Mouse (Mus musculus): ENCODE results near the gene Sorbs2. TPM values are rescaled to one million over a fixed set of nuclear protein-coding genes. Genes with fewer than 3 reads are reported as not detected.

Sorbs2 gene
- polyA plus RNA-seq, 1 experiment from 2014 or later: 54.8 TPM

DNA sequence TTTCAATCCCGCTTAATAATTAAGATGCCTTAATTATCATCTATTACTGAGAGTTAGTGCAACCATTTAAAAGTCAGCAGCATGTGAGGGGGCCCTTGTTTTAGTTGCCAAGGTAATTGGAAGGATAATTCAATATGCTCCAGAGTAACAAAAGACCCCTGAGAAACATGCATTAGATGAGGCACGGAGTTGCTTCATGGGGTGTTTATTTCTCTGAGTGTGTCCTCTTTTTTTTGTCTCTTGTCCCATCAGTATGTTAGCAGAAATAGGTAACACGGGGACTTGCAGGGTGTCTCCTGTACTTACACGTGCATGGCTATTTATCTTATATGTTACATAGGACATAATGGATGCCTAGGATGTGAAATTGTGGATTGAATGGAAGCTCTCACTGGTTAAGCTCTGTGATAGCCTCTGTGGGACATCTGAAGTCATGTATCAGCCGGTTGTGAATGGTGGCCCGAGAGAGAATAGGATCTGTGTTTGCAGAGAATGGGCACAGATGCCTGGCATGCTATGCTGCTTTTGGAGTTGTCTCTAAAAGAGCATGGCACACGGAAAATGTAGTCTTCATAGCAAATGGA lies 1.0 kb downstream of the Sorbs2 start:
- no peak overlapping the region for H3K4me2 ChIP-seq (replicated peaks; ENCODE audit: low read depth, low read length)
- WGBS: 80% methylated on average over 7 of the region's 7 CpGs

GRCm38 (mm10) chr8:45512369-45512768 lies 4.8 kb downstream of the Sorbs2 start:
- H3K4me3 ChIP-seq (ENCODE audit: low read length): no peak overlapping the region
- H3K9ac ChIP-seq (ENCODE audit: low read depth, low read length): no peak overlapping the region
- no peaks in the 10 kb centered on the region for H3K27me3 ChIP-seq (ENCODE audit: control insufficient read depth, insufficient read depth, low read length)
- H3K36me3 ChIP-seq (ENCODE audit: control insufficient read depth, insufficient read depth, low read length): no peaks in the 10 kb centered on the region
- no peak overlapping the region for H3K4me2 ChIP-seq (replicated peaks; ENCODE audit: low read depth, low read length)
- peaks cover 4% of the 10 kb centered on the region; the same call in 1 of the 2 replicates for H3K4me1 ChIP-seq (ENCODE audit: control insufficient read depth, insufficient read depth, low read length)
- ATAC-seq (ENCODE audit: low FRiP score, low TSS enrichment): no peak
- H3K9me3 ChIP-seq (ENCODE audit: control insufficient read depth, low read length): 0 out of 2 replicates have a peak, but pooled peaks cover 2% of the 10 kb centered on the region
- no peak overlapping the region for H3K27ac ChIP-seq (ENCODE audit: low read depth, low read length)

More for the DNA sequence above, 1.0 kb downstream of the Sorbs2 start:
- H3K4me3 ChIP-seq (ENCODE audit: low read length): no peak overlapping the region
- no peaks in the 10 kb centered on the region for H3K27me3 ChIP-seq (ENCODE audit: control insufficient read depth, insufficient read depth, low read length)
- no peaks in the 10 kb centered on the region for H3K9me3 ChIP-seq (ENCODE audit: control insufficient read depth, low read length)
- no peak overlapping the region for H3K9ac ChIP-seq (ENCODE audit: low read depth, low read length)
- H3K27ac ChIP-seq (ENCODE audit: low read depth, low read length): no peak overlapping the region
- ATAC-seq (ENCODE audit: low FRiP score, low TSS enrichment): no peak
- H3K4me1 ChIP-seq (ENCODE audit: control insufficient read depth, insufficient read depth, low read length): peaks cover 5% of the 10 kb centered on the region; the same call in 1 of the 2 replicates
- H3K36me3 ChIP-seq (ENCODE audit: control insufficient read depth, insufficient read depth, low read length): no peaks in the 10 kb centered on the region

DNA sequence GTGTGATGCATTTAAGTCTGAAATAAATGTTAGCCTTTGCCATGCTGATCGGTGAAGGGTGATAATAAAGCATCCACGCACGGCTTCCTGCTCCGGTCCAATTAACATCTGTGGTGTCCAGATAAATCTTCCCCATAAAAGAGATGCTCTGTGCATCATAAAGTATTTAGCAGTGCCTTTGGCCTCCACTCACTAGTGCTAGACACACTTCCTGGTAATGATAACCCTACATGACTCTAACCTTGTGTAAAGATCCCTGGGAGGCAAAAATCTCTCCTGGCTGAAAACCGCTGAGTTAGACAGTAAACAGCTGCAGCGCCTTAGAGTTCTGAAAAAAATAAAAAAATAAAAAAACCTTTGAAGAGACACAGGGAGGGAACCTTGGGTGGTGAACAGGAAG lies 14.0 kb downstream of the Sorbs2 start:
- no peak overlapping the region for H3K9ac ChIP-seq (ENCODE audit: low read depth, low read length)
- H3K27me3 ChIP-seq (ENCODE audit: control insufficient read depth, insufficient read depth, low read length): no peaks in the 10 kb centered on the region
- H3K4me2 ChIP-seq (replicated peaks; ENCODE audit: low read depth, low read length): peak overlapping the region; percentile 2; the same call in 1 of the 2 replicates
- peak overlapping the region; percentile 38; the same call in 1 of the 2 replicates for H3K27ac ChIP-seq (ENCODE audit: low read depth, low read length)
- no peaks in the 10 kb centered on the region for H3K9me3 ChIP-seq (ENCODE audit: control insufficient read depth, low read length)
- peak; percentile 91 for ATAC-seq (ENCODE audit: low FRiP score, low TSS enrichment)
- peaks cover 5% of the 10 kb centered on the region; the same call in 1 of the 2 replicates for H3K4me1 ChIP-seq (ENCODE audit: control insufficient read depth, insufficient read depth, low read length)
- WGBS: 9% methylated on average over 6 of the region's 6 CpGs
- no peak overlapping the region for H3K4me3 ChIP-seq (ENCODE audit: low read length)
- H3K36me3 ChIP-seq (ENCODE audit: control insufficient read depth, insufficient read depth, low read length): no peaks in the 10 kb centered on the region

DNA sequence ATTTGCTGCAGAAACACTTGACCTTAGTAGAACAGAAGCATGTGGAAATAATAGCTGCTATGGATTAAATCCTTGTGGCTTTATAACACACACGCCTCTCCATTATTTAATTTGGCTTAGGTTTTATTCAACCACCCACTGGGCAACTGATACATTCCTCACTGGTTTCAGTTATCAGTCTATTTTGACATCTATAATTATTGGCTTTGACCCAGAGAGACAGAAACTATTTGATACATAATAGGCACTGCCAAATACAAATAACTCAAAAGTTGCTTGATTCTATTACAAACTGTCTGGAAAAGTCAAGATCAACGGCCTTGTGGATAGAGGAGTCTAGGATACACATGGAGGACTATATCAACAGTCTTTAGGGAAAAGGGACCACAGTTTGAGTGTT lies 20.1 kb downstream of the Sorbs2 start:
- ATAC-seq (ENCODE audit: low FRiP score, low TSS enrichment): no peak
- no peak overlapping the region for H3K4me2 ChIP-seq (replicated peaks; ENCODE audit: low read depth, low read length)
- no peak overlapping the region for H3K4me3 ChIP-seq (ENCODE audit: low read length)
- H3K9ac ChIP-seq (ENCODE audit: low read depth, low read length): no peak overlapping the region
- no peak overlapping the region for H3K27ac ChIP-seq (ENCODE audit: low read depth, low read length)
- H3K9me3 ChIP-seq (ENCODE audit: control insufficient read depth, low read length): no peaks in the 10 kb centered on the region
- H3K36me3 ChIP-seq (ENCODE audit: control insufficient read depth, insufficient read depth, low read length): no peaks in the 10 kb centered on the region
- H3K4me1 ChIP-seq (ENCODE audit: control insufficient read depth, insufficient read depth, low read length): no peaks in the 10 kb centered on the region
- no peaks in the 10 kb centered on the region for H3K27me3 ChIP-seq (ENCODE audit: control insufficient read depth, insufficient read depth, low read length)
- 80% methylated on average over 2 of the region's 2 CpGs for WGBS

DNA sequence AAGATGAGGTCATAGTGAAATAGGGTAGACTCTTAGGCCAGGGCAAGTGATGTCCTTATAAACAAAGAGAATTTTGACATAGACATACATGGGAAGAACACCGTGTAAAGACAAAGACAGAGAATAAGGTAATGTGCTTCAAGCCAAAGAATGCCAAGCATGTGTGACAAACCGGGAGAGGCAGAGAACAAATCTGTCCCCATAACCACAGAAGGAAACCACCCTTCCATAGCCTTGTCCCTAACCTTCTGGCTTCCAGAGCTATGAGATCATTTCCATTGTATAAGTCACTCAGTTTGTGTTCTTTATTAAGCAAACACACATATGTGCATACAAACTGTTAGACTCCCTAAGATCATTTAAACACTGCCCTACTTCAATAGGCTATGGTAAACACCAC lies 21.3 kb downstream of the Sorbs2 start:
- Histone ChIP-seq H3K36me3 (ENCODE audit: control insufficient read depth, insufficient read depth, low read length) (no peaks in the 10 kb centered on the region), H3K4me2 (replicated peaks; ENCODE audit: low read depth, low read length) (no peak overlapping the region), H3K4me1 (ENCODE audit: control insufficient read depth, insufficient read depth, low read length) (no peaks in the 10 kb centered on the region), H3K9me3 (ENCODE audit: control insufficient read depth, low read length) (no peaks in the 10 kb centered on the region), H3K4me3 (ENCODE audit: low read length) (no peak overlapping the region), H3K27me3 (ENCODE audit: control insufficient read depth, insufficient read depth, low read length) (no peaks in the 10 kb centered on the region), H3K27ac (ENCODE audit: low read depth, low read length) (no peak overlapping the region), H3K9ac (ENCODE audit: low read depth, low read length) (no peak overlapping the region)
- ATAC-seq (ENCODE audit: low FRiP score, low TSS enrichment): no peak
- WGBS: 79% methylated on average over 2 of the region's 2 CpGs

DNA sequence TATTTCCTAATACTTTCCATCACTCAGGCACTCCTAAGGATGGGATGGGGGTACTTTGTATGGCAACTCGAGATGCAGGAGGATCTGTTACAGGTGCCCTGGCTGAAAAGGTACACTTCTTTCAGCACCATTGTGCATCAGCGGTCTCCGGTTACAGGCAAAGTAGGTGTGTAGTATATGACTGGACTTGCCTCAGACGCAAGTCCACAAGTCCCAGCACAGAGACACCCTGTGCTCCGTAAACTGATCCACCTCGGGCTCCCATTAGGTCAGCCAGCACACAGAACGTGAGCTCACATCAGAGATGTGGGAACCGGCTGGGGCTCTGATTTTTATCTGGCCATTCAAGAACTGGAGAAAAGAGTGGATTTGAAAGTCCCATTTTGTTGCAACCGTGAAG lies 29.0 kb downstream of the Sorbs2 start:
- 51% methylated on average over 9 of the region's 9 CpGs for WGBS
- Histone ChIP-seq H3K9me3 (ENCODE audit: control insufficient read depth, low read length) (no peaks in the 10 kb centered on the region), H3K27ac (ENCODE audit: low read depth, low read length) (no peak overlapping the region), H3K4me2 (replicated peaks; ENCODE audit: low read depth, low read length) (no peak overlapping the region), H3K27me3 (ENCODE audit: control insufficient read depth, insufficient read depth, low read length) (no peaks in the 10 kb centered on the region), H3K4me1 (ENCODE audit: control insufficient read depth, insufficient read depth, low read length) (no peaks in the 10 kb centered on the region), H3K9ac (ENCODE audit: low read depth, low read length) (no peak overlapping the region), H3K36me3 (ENCODE audit: control insufficient read depth, insufficient read depth, low read length) (no peaks in the 10 kb centered on the region), H3K4me3 (ENCODE audit: low read length) (no peak overlapping the region)
- ATAC-seq (ENCODE audit: low FRiP score, low TSS enrichment): no peak

DNA sequence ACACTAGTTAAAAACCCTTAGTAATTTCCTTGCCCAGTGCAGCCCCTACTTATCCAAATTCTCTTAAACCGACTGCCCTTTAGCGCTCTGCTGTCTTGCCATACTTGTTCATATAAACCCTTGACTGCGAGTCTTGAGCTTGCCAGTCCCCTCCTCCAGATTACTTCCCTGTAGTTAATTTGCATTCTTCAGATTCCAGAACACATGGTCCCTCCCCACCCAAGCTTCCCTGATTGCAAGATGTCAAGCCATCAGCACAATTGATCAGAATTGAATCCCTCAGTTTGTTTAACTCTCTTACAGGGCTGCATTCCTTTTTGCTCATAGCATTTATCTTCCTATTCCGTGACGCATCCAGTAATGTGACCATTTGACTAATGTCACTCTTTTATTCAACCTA lies 32.9 kb downstream of the Sorbs2 start:
- Histone ChIP-seq H3K9ac (ENCODE audit: low read depth, low read length) (no peak overlapping the region), H3K4me1 (ENCODE audit: control insufficient read depth, insufficient read depth, low read length) (no peaks in the 10 kb centered on the region), H3K4me3 (ENCODE audit: low read length) (no peak overlapping the region), H3K4me2 (replicated peaks; ENCODE audit: low read depth, low read length) (no peak overlapping the region), H3K27me3 (ENCODE audit: control insufficient read depth, insufficient read depth, low read length) (no peaks in the 10 kb centered on the region), H3K9me3 (ENCODE audit: control insufficient read depth, low read length) (no peaks in the 10 kb centered on the region), H3K36me3 (ENCODE audit: control insufficient read depth, insufficient read depth, low read length) (no peaks in the 10 kb centered on the region), H3K27ac (ENCODE audit: low read depth, low read length) (no peak overlapping the region)
- 56% methylated on average over 5 of the region's 5 CpGs for WGBS
- ATAC-seq (ENCODE audit: low FRiP score, low TSS enrichment): no peak

DNA sequence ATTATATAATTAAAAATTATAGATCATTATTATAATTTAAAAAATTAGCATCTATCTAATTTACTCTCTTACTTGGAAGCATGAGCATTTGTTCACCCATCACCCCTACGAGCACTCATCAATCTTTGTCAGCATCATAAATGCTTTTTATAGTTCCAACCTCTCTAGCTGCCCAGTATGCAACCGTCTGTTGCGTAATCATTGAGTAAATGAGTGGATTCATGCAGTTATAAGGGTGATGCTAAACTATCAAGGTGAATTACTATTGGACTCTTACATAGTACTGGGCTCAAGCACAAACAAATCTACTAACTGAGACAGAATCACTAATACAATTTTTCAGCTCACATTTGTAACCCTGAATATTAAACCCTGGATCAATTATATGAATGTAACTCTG lies 44.6 kb downstream of the Sorbs2 start:
- H3K9ac ChIP-seq (ENCODE audit: low read depth, low read length): no peak overlapping the region
- no peaks in the 10 kb centered on the region for H3K4me1 ChIP-seq (ENCODE audit: control insufficient read depth, insufficient read depth, low read length)
- ATAC-seq (ENCODE audit: low FRiP score, low TSS enrichment): no peak
- 88% methylated on average over 3 of the region's 3 CpGs for WGBS
- no peak overlapping the region for H3K4me3 ChIP-seq (ENCODE audit: low read length)
- H3K9me3 ChIP-seq (ENCODE audit: control insufficient read depth, low read length): 0 out of 2 replicates have a peak, but pooled peaks cover 3% of the 10 kb centered on the region
- H3K27me3 ChIP-seq (ENCODE audit: control insufficient read depth, insufficient read depth, low read length): no peaks in the 10 kb centered on the region
- no peak overlapping the region for H3K27ac ChIP-seq (ENCODE audit: low read depth, low read length)
- no peaks in the 10 kb centered on the region for H3K36me3 ChIP-seq (ENCODE audit: control insufficient read depth, insufficient read depth, low read length)
- no peak overlapping the region for H3K4me2 ChIP-seq (replicated peaks; ENCODE audit: low read depth, low read length)

GRCm38 (mm10) chr8:45554627-45555026 lies 47.0 kb downstream of the Sorbs2 start:
- Histone ChIP-seq H3K27ac (ENCODE audit: low read depth, low read length) (no peak overlapping the region), H3K36me3 (ENCODE audit: control insufficient read depth, insufficient read depth, low read length) (no peaks in the 10 kb centered on the region), H3K4me3 (ENCODE audit: low read length) (no peak overlapping the region), H3K4me2 (replicated peaks; ENCODE audit: low read depth, low read length) (no peak overlapping the region), H3K9me3 (ENCODE audit: control insufficient read depth, low read length) (0 out of 2 replicates have a peak, but pooled peaks cover 3% of the 10 kb centered on the region), H3K9ac (ENCODE audit: low read depth, low read length) (no peak overlapping the region), H3K4me1 (ENCODE audit: control insufficient read depth, insufficient read depth, low read length) (no peaks in the 10 kb centered on the region), H3K27me3 (ENCODE audit: control insufficient read depth, insufficient read depth, low read length) (no peaks in the 10 kb centered on the region)
- ATAC-seq (ENCODE audit: low FRiP score, low TSS enrichment): peak; percentile 43; the same call in 1 of the 2 replicates
- 39% methylated on average over 4 of the region's 4 CpGs for WGBS
